Mouse (Mus musculus) testis, postnatal 14 days (tissue): ENCODE measurements around the gene Cd22.
"Not testable (repeated sequence)": the region's sequence is repeated elsewhere in the genome, so short reads cannot be mapped to it uniquely, and the experiment has no call there.

Experiments used
- DNase-seq: peaks from one replicate; pipeline ENCODE4 v3.0.0; 2021; ENCODE audit warnings: low spot score

Gene Cd22

GRCm38 (mm10) chr7:30880176-30880575 lies at the start of gene Cd22:
Cd22 (minus strand) TSS chr7:30880342.
- no peak for DNase-seq

DNA sequence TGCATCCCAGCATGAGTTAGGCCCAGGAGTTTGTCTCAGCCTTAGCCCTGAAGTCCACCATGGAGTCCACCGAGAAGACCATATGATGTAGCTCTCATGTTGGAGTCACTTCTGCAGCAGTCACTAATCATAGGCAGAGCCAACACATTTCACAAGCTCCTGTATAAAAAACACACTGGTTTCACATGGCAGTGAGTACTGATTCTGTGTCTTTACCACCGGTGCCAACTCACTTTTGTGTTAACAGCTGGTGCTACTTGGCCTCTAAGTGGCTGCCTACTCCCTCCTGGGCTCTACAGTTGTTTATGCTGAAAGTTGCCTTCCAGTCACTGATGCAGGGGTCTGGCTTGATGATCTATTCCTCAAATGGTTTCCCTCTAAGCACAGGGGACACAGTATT lies 44.4 kb upstream of the Cd22 start, which contains the start of gene Hamp2:
TSS of gene Hamp2 (minus strand) at position 101 of the 400 bp plus-strand sequence.
- DNase-seq, result not testable (repeated sequence)

GRCm38 (mm10) chr7:30924071-30924470 lies 43.9 kb upstream of the Cd22 start:
- no peak for DNase-seq

DNA sequence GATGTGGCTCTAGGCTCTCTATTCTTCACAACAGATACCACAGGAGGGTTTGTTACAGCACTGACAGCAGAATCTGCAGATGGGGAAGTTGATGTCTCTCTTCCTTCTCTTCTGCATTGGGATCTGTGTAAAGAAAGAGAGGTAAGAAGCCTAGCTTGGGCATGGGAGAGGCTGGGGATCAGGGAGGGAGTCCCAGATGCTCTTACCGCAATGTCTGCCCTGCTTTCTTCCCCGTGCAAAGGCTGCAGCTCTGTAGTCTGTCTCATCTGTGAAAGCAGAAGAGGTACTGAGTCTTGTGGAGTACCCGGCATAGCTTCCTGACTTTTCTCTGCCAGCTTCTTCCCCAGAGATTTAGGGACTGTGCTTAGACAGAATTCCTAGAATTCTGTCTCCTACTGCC lies 42.3 kb upstream of the Cd22 start:
- DNase-seq, result not testable (repeated sequence)

DNA sequence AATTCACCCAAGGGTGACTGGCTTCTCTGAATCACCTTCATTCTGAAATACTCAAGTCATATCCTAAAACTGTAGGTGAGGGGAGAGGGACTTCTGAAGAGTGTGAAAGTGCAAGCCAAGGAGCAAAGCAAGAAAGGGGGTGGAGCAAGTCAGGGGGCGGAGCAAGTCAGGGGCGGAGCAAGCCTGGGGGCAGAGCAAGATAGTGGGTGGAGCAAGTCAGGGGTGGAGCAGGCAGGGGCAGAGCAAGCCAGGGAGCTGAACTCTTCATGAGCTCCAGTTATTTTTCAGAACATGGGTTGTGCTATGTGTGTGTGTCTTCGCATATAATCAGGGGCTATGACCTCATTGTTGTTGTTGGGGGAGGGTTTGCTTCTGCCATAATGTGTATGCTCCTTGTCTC lies 40.1 kb upstream of the Cd22 start:
- no peak for DNase-seq

DNA sequence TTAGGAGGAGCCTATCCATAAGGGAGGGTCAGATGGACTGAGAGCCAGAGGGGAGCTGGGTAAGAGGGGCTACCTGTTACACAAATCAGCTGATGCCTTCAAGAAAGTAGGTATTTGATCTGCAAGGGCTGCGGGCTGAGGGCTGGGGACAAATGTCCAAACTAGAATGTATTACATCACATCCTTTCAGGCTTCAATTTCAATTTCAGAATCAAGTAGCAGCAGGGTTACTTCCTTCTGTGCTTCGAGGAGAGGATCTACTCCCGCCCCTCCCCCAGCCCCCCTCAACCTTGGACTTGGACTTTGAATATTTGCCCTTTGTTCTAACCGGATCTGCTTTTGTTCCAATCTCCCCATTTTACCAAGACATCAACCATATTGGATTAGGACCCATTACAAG lies 37.1 kb upstream of the Cd22 start:
- DNase-seq, result no peak

GRCm38 (mm10) chr7:30916713-30917112 lies 36.6 kb upstream of the Cd22 start:
- DNase-seq, result no peak

DNA sequence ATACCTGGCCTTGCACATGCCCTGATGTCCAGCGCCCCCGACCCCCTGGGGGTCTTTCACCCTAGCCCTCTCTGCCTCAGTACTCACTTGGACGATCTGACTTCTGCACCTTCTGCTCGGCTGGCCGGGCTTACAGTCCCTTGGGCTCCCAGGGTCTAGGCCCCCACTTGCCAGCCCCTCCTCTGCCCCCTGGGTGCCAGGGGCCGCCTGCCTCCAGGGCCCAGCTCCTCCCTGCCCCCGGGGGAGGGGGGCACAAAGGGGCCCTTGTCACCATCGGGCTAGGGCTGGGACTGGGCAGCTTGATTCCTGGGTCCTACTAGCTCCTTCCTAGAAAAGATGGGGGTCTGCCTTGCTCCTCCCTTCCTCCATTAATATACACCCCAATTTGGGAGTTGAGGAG lies 34.6 kb upstream of the Cd22 start, which contains the start of gene Mag:
TSS of gene Mag (minus strand) at position 142 of the 400 bp plus-strand sequence.
- no peak for DNase-seq

DNA sequence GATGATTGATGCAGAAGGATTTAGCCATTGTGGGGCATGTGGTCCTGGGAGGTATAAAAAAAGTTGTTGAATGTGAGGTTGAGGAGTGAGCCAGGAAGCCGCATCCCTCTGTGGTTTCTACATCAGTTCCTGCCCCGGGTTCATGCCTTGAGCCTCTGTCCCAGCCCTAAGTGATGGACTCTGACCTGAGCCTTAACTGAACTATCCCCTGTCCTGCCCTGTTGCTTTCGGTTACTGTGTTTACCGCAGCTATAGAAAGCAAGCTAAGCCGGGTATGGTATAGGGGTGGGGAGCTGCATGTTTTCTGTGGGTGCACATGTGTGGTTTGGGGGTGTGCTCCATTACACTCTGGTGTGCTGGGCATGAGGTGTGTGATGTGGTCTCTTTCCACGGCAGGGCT lies 29.6 kb upstream of the Cd22 start:
- DNase-seq, result no peak

- DNase-seq, result no peak
Observed at GRCm38 (mm10) chr7:30908992-30909431, 28.9 kb upstream of the Cd22 start.

DNA sequence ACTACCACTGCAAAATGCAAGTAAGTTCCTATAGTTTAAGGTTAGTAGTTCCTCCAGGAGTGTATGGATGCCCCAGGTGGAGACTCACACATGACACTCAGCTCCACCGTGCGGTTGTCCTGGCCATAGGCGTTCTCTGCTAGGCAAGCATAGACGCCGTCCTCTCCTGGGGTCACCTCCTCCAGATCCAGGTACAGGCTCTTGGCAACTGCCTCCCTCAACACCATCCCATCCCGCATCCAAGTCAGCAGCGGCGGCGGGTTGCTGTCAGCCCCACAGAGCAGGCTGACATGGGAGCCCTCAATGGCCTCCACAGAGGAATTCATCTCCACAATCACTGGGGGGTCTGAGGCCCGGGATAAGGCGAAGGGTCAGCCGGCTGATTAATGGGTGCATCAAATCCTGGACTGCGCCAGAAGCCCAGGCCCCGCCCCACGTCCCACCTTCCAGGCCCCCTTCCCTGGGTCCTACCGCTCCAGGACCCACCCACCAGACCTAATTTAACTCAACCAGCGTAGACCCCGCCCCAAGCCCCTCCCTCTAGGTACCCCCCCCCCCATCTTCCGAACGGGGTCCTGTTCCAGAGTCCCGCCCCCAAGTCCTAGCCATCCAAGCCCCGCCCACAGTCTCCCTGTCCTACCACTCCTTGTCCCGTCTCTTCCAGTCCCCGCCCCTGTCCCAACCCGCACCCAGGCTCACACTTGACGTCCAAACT lies 28.3 kb upstream of the Cd22 start:
- no peak for DNase-seq

DNA sequence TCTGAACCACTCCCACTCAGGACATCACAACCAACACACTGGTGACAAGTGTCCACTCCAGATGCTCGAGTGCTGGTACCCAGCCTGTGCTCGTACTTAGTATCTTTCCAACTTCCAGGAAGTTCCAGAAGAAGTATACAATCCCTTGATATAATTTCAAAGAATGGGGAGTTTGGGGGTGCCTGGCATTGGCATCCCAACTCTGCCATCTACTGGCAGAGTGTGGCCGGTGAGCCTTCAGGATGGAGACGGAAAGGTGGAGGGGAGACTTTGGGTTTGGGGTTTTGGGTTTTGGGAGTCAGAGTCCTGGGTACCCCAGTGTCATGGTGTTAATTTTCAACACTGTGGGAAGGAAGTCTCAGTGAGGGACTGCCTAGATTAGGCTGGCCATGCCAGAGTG lies 23.9 kb upstream of the Cd22 start:
- DNase-seq, result no peak

DNA sequence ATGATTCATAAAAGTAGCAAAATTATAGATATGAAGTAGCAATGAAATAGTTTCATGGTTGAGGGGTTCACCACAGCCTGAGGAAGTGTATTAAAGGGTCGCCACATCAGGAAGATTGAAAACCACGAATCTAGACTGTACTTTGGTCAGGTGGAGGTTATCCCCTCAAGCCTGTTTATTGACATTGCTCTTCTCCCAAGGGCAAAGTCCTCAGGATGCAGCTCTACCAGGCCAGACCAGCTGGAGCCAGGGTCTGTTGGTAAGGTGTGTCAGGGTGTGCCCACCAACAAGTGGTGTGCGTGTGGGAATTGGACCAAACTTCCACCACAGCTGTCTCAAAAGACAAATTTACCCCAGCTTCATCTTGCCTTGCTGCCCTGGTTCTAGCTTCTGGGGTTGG lies 15.1 kb upstream of the Cd22 start:
- DNase-seq, result no peak

DNA sequence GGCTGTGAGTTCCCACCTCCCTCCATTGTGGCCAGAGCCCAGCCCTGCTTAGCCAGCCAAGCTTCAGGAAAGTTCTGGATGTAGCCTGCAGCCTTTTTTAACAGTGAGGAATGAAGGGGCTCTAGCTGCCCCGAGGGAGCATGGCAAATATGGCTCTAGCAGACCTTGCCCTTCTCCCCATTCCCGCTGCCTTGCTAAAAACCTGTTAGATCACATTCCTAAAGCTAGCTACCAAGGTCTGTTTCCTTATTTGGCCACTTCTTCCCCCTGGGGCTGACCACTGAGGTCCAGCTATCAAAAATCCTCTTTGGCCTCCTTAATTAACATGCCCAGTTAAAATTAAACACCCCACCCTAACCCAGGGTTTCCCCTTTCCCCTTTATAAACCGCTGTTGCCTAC lies 12.4 kb upstream of the Cd22 start:
- DNase-seq, result no peak

- no peak for DNase-seq
Observed at GRCm38 (mm10) chr7:30891746-30892145, 11.6 kb upstream of the Cd22 start.

GRCm38 (mm10) chr7:30890681-30891080 lies 10.5 kb upstream of the Cd22 start:
- no peak for DNase-seq

DNA sequence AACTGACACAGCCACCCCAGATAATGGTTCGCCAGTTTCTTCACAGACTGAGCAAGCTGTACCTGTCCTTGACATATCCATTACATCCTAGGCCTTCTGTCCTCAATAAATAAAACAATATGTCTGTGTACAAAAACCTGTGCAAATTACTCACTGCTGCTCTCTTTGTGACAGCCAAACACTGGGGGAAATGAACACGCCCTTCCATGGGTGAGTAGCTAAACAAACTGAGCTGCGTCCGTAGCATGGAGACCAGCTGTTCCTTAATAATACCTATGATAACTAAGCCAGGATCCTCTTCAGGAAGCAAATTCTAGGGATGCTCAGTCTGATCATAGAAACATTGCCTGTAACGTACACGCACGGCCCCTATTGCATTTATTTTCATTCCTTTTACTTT lies 8.6 kb upstream of the Cd22 start:
- no peak for DNase-seq

GRCm38 (mm10) chr7:30887568-30888188 lies 7.5 kb upstream of the Cd22 start:
- no peak for DNase-seq

GRCm38 (mm10) chr7:30886852-30887251 lies 6.7 kb upstream of the Cd22 start:
- no peak for DNase-seq

- DNase-seq, result no peak
Observed at GRCm38 (mm10) chr7:30884047-30884446, 3.9 kb upstream of the Cd22 start.

DNA sequence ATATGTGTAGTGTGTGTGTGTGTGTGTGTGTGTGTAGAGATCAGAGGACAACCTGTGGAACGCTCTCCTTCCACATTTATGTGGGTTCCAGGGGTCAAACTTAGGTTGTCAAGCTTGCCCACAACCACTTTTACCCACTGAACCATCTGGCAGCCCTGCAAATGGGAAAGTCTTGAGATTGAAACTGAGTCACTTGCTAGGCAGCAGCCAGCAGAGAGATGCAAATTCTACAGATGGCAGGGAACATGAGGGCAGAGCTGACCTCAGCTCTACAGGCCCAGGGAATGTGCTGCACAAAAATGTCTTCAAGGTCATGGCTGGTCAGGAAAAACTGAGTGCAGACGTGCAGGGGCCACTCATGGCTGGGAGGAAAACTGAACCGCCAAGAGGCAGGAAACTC lies 1.2 kb upstream of the Cd22 start:
- DNase-seq, result no peak

DNA sequence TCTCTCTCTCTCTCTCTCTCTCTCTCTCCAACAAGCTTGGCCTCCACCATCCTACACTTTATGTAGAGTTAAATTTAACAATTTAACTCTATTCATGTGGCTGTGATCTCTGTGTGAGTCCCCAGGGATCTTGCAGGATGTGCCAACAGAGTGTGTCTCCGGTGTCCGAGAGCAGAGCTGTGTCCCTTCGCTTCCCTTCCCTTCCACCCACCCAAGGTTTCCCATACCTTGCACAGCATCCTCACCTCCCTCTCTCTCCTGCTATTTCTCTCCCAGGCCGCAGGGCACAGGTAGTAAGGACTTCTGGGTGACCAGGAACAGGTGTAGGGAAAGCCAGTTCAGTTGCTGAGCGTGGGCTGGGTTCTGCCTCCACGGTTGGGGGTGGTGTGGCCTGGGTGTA lies 1.2 kb downstream of the Cd22 start:
- DNase-seq, result no peak

DNA sequence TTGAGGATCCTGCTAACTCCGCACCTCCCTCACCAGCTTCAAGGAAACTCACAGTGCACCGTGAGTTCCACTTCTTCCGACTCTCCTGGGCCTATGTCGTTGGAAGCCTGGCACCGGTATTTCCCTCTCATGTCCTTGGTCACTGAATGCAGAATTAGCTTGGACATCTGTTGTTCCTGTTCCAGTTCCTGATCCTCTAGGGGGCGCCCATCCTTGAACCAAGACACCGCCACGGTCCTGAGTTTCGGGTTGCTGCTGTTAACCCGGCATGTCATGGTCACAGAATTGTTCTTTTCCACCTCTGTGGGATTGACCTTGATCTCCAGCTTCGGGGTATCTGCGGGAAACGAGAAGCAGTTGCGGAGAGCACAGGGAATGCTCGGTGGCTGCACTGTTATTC lies 7.1 kb downstream of the Cd22 start:
- DNase-seq, result peak; percentile 68

DNA sequence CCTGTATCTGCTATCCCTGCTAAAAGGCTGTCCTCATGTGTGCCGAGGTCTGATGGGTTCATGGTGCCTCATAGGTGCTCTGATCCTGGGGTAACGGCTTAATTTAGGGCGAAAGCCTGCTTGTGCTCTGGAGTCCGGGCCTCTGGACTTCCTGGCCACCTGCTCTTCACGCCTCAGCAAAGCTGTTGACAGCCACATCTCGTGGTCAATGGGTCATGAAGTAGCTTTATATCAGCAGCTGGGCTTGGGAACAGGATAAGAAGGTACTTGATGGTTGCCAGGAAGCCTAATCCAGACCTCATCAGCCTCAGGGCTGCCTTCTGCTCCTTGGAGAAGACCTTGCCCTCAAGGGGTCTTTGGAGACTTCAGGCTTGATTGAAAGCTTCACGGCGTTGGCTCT lies 16.8 kb downstream of the Cd22 start:
- no peak for DNase-seq
